Mouse (Mus musculus) stomach, embryonic 16.5 days (tissue): ENCODE data around the gene Adra2b. TPM values are rescaled to one million over a fixed set of nuclear protein-coding genes. Genes with fewer than 3 reads are reported as not detected.

Source experiments
- ATAC-seq: fragments of 200-750 bp; cut with Nextera tagmentation; 2 replicates; pipeline ENCODE4 v1.8.0; 2017; ENCODE audit warnings: moderate number of reproducible peaks, moderate TSS enrichment; ENCODE audit not compliant: insufficient read depth, low FRiP score
- H3K27ac ChIP-seq: fragments of 300-500 bp; sonication (generic); 2 replicates; pipeline ENCODE4 v1.5.1; 2014; ENCODE audit warnings: low read length
- H3K27me3 ChIP-seq: fragments of 300-500 bp; sonication (generic); 2 replicates; pipeline ENCODE4 v1.6.1; 2014; ENCODE audit warnings: low read length, control low read depth, mixed read lengths; ENCODE audit not compliant: control insufficient read depth, insufficient read depth
- H3K36me3 ChIP-seq: fragments of 300-500 bp; sonication (generic); 2 replicates; pipeline ENCODE4 v1.6.1; 2014; ENCODE audit warnings: low read length; ENCODE audit not compliant: control insufficient read depth, insufficient read depth
- H3K4me1 ChIP-seq: fragments of 300-500 bp; sonication (generic); 2 replicates; pipeline ENCODE4 v1.6.1; 2014; ENCODE audit warnings: low read length, control low read depth, mixed read lengths; ENCODE audit not compliant: control insufficient read depth, insufficient read depth
- H3K4me2 ChIP-seq: fragments of 300-500 bp; sonication (generic); 2 replicates; pipeline ENCODE4 v1.6.1; 2014; ENCODE audit warnings: low read depth, low read length, mixed read lengths
- H3K4me3 ChIP-seq: fragments of 300-500 bp; sonication (generic); replicated peaks from 2 replicates; pipeline ENCODE4 v1.5.1; 2014; ENCODE audit warnings: mild to moderate bottlenecking, low read length
- H3K9ac ChIP-seq: fragments of 300-500 bp; sonication (generic); 2 replicates; pipeline ENCODE4 v1.6.1; 2014; ENCODE audit warnings: low read length
- H3K9me3 ChIP-seq: fragments of 300-500 bp; sonication (generic); replicated peaks from 2 replicates; pipeline ENCODE4 v1.6.1; 2016; ENCODE audit warnings: low read length, control low read depth; ENCODE audit not compliant: control insufficient read depth
- WGBS: fragments of 180-500 bp; shearing (Covaris S2); extraction: QIAGEN DNeasy Blood & Tissue Kit; methylation state at CpG from one replicate; pipeline ENCODE4 v1.1.7; 2014; 5-methylcytosine and 5-hydroxymethylcytosine counted together
- polyA plus RNA-seq: library from polyadenylated mRNA; unstranded; fragments of >200 nt; fragmentation: Nextera tagmentation; extraction: Ambion mirVana; gene quantifications from 2 replicates; pipeline ENCODE4 v1.2.1, GENCODE M21; 2015

The Adra2b gene
- polyA plus RNA-seq, 1 experiment from 2014 or later: 3.6 TPM

GRCm38 (mm10) chr2:127363282-127363652 is 259 bp downstream of the Adra2b start:
- Histone ChIP-seq H3K36me3 (no peaks in the 10 kb centered on the region), H3K4me1 (peaks cover 14% of the 10 kb centered on the region), H3K4me2 (peak overlapping the region; percentile 80), H3K27me3 (peaks cover 57% of the 10 kb centered on the region), H3K9me3 (no peaks in the 10 kb centered on the region), H3K27ac (no peak overlapping the region), H3K9ac (peak overlapping the region; percentile 44), H3K4me3 (peak overlapping the region; percentile 49)
- ATAC-seq: peak; percentile 4; the same call in 1 of the 2 replicates
- under 1% methylated on average over 28 of the region's 28 CpGs for WGBS

GRCm38 (mm10) chr2:127363696-127364095 is 688 bp downstream of the Adra2b start:
- H3K4me3 ChIP-seq: peak overlapping the region; percentile 49
- H3K4me2 ChIP-seq: peak overlapping the region; percentile 80
- H3K36me3 ChIP-seq: no peaks in the 10 kb centered on the region
- WGBS: 5% methylated on average over 20 of the region's 20 CpGs
- H3K27ac ChIP-seq: no peak overlapping the region
- no peaks in the 10 kb centered on the region for H3K9me3 ChIP-seq
- H3K9ac ChIP-seq: peak overlapping the region; percentile 44
- H3K4me1 ChIP-seq: peaks cover 14% of the 10 kb centered on the region
- peaks cover 57% of the 10 kb centered on the region for H3K27me3 ChIP-seq
- ATAC-seq: no peak

- H3K4me1 ChIP-seq: peaks cover 14% of the 10 kb centered on the region
- H3K9ac ChIP-seq: no peak overlapping the region
- no peak overlapping the region for H3K27ac ChIP-seq
- 8% methylated on average over 8 of the region's 8 CpGs for WGBS
- H3K36me3 ChIP-seq: no peaks in the 10 kb centered on the region
- H3K4me3 ChIP-seq: peak overlapping the region; percentile 49
- H3K27me3 ChIP-seq: peaks cover 57% of the 10 kb centered on the region
- no peak overlapping the region for H3K4me2 ChIP-seq
- ATAC-seq: no peak
- H3K9me3 ChIP-seq: no peaks in the 10 kb centered on the region
These were observed 1.4 kb downstream of the Adra2b start for GRCm38 (mm10) chr2:127364452-127364851.

GRCm38 (mm10) chr2:127367126-127367820 is 4.3 kb downstream of the Adra2b start:
- H3K9ac ChIP-seq: no peak overlapping the region
- H3K36me3 ChIP-seq: no peaks in the 10 kb centered on the region
- H3K27ac ChIP-seq: no peak overlapping the region
- 36% methylated on average over 10 of the region's 10 CpGs for WGBS
- H3K27me3 ChIP-seq: peaks cover 40% of the 10 kb centered on the region
- H3K4me3 ChIP-seq: no peak overlapping the region
- peaks cover 29% of the 10 kb centered on the region for H3K4me1 ChIP-seq
- no peak overlapping the region for H3K4me2 ChIP-seq
- no peak for ATAC-seq
- H3K9me3 ChIP-seq: no peaks in the 10 kb centered on the region

GRCm38 (mm10) chr2:127369703-127370376 is 6.8 kb downstream of the Adra2b start:
- Histone ChIP-seq H3K27ac (no peak overlapping the region), H3K4me2 (peak overlapping the region; percentile 34; the same call in 1 of the 2 replicates)
- 45% methylated on average over 5 of the region's 5 CpGs for WGBS

GRCm38 (mm10) chr2:127370561-127371483 is 7.8 kb downstream of the Adra2b start:
- peak overlapping the region; percentile 34 for H3K4me2 ChIP-seq
- peaks cover 14% of the 10 kb centered on the region for H3K4me1 ChIP-seq
- H3K9me3 ChIP-seq: no peaks in the 10 kb centered on the region
- H3K27ac ChIP-seq: no peak overlapping the region
- WGBS: 23% methylated on average over 9 of the region's 9 CpGs
- peak overlapping the region; percentile 47 for H3K9ac ChIP-seq
- ATAC-seq: peak; percentile 83
- no peaks in the 10 kb centered on the region for H3K36me3 ChIP-seq
- peaks cover 7% of the 10 kb centered on the region for H3K27me3 ChIP-seq
- H3K4me3 ChIP-seq: no peak overlapping the region; the same call in 1 of the 2 replicates

More at GRCm38 (mm10) chr2:127369703-127370376, 6.8 kb downstream of the Adra2b start:
- Histone ChIP-seq H3K4me1 (peaks cover 14% of the 10 kb centered on the region), H3K4me3 (no peak overlapping the region), H3K36me3 (no peaks in the 10 kb centered on the region), H3K9me3 (no peaks in the 10 kb centered on the region), H3K27me3 (peaks cover 17% of the 10 kb centered on the region), H3K9ac (no peak overlapping the region)
- 0 out of 2 replicates have a peak, but pooled peaks have one; percentile 8 for ATAC-seq

GRCm38 (mm10) chr2:127371484-127371861 is 8.5 kb downstream of the Adra2b start:
- Histone ChIP-seq H3K9me3 (no peaks in the 10 kb centered on the region), H3K36me3 (no peaks in the 10 kb centered on the region), H3K27me3 (peaks cover 1% of the 10 kb centered on the region), H3K27ac (peak overlapping the region; percentile 49), H3K4me2 (no peak overlapping the region), H3K4me3 (no peak overlapping the region), H3K4me1 (peaks cover 14% of the 10 kb centered on the region), H3K9ac (no peak overlapping the region)
- WGBS: 85% methylated on average over 1 of the region's 1 CpGs
- ATAC-seq: peak; percentile 75; the same call in 1 of the 2 replicates

GRCm38 (mm10) chr2:127372082-127372481 is 9.1 kb downstream of the Adra2b start:
- Histone ChIP-seq H3K9ac (no peak overlapping the region), H3K4me3 (no peak overlapping the region), H3K4me2 (no peak overlapping the region), H3K4me1 (peaks cover 14% of the 10 kb centered on the region), H3K9me3 (no peaks in the 10 kb centered on the region), H3K27ac (peak overlapping the region; percentile 49; the same call in 1 of the 2 replicates), H3K36me3 (no peaks in the 10 kb centered on the region), H3K27me3 (no peaks in the 10 kb centered on the region)
- 87% methylated on average over 2 of the region's 2 CpGs for WGBS
- ATAC-seq: no peak
